Mouse (Mus musculus) central nervous system, embryonic 18 days (tissue): Measurements from ENCODE around the gene Gm10230. TPM values are rescaled to one million over a fixed set of nuclear protein-coding genes. Genes with fewer than 3 reads are reported as not detected.

Experiments used
- polyA plus RNA-seq: library from polyadenylated mRNA; depleted of rRNA; stranded (reverse); fragments of >200 nt; gene quantifications from 2 replicates; pipeline ENCODE4 v1.2.3, GENCODE M21; 2012; rRNA removed

The Gm10230 gene
- not detected in 2 replicates for polyA plus RNA-seq

DNA sequence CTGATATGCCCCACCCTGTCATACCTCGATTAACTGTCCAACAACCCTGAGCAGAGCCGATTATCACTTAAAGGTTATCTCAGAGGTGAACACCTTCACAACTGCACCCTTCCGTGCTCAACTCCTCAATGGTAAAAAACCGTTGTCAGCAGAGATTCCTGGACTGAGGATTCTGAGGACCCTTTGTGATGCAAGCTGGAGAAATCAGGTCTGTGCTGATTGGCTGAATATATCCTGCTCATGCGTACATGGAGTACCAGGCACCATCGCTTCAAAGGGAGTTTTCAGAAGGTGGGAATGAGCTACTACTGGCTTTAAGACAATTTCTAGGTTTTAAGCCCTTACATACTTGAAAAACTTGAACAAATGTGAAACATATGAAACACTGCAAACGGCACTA is at the start of gene Gm10230:
TSS of gene Gm10230 (minus strand) at position 101 of the 400 bp plus-strand sequence.

